Mouse (Mus musculus) embryo, embryonic 10.5 days (tissue): ENCODE data around the gene Umodl1.

Experiments used
- DNase-seq: peaks from one replicate; pipeline ENCODE4 v3.0.0-alpha.2; 2015; ENCODE audit warnings: low spot score

The Umodl1 gene

DNA sequence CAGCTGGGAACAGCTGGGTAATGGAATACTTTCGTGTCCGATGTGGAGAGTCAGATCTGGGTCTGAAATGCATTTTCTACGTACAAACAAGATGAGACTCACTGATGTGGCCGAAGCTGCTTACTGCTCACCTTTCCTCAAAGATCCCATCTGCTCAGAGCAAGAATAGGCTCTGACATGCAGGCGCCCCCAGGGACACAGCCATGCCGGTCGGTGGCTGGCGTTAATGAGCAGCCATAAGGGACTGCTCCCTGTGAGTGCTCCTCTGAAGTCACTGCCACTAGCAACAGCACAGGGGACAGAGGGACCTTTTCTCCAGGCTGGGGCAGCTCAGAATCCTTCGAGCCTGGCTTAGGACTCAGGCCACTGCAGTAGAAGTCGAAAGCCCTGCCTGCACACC lies at the start of gene Umodl1:
TSS of gene Umodl1 (plus strand) at position 301 of the 400 bp plus-strand sequence.
- no peak for DNase-seq

GRCm38 (mm10) chr17:30907577-30907976 lies 46.9 kb upstream of the Umodl1 start:
- DNase-seq = no peak

- no peak for DNase-seq
Measured at GRCm38 (mm10) chr17:30910866-30911731, 43.3 kb upstream of the Umodl1 start.

DNA sequence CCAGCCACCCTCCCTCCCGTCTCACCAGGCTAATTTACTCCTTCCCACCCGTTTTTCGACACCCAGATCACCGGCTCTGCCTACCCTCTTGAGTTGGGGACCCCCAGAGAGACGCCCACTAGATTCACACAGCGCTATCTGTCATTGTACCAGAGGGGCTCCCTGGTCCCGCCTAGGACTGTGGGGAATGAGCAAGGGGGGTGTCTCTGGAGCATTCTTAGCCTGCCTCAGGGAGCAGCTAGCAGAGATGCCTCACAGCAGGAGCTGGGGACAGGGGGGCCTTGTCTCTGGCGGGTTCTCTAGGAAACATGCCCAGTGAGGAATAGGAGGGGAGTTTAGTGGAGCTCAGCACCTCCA lies 42.7 kb upstream of the Umodl1 start:
- DNase-seq = no peak

DNA sequence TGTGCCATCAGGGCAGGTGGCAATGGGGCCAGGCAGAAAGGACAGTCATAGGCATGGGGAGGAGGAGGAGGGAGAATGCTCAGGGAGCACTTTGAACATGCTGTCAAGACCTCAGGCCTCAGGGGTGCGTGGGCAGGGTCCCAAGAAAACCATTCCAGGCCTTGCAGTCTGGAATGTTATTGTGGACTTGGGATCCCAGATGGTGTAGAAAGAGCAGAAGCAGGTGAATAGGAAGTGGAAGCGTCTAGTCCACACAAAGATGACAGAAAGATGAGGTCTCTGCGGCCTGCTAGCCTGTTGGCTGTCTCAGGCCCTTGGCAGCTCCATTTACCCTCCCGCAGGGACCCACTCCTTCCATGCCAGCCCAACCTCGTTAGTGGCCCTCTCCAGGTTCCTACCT lies 41.9 kb upstream of the Umodl1 start:
- no peak for DNase-seq

GRCm38 (mm10) chr17:30914264-30914663 lies 40.2 kb upstream of the Umodl1 start:
- no peak for DNase-seq

DNA sequence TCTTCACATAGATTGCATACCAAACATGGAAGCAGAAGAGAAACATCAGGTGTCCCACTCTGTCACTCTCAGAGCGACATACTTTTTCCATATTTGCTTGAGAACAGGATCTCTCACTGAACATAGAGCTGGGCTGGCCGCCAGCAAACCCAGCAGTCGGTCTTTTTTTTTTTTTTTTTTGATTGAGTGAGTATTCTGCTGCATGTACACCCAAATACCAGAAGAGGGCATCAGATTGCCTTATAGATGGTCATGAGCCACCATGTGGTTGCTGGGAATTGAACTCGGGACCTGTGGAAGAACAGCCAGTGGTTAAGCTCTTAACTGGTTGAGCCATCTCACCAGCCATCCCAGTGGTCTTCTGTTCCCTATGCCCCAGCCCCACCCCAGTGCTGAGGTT lies 30.9 kb upstream of the Umodl1 start:
- no peak for DNase-seq

- no peak for DNase-seq
Measured at GRCm38 (mm10) chr17:30930827-30931226, 23.6 kb upstream of the Umodl1 start.

GRCm38 (mm10) chr17:30932836-30933235 lies 21.6 kb upstream of the Umodl1 start:
- DNase-seq = peak; percentile 54

GRCm38 (mm10) chr17:30935301-30935700 lies 19.1 kb upstream of the Umodl1 start:
- DNase-seq = no peak

GRCm38 (mm10) chr17:30938554-30938953 lies 15.9 kb upstream of the Umodl1 start:
- DNase-seq = peak; percentile 73

GRCm38 (mm10) chr17:30948382-30948781 lies 6.1 kb upstream of the Umodl1 start:
- no peak for DNase-seq

DNA sequence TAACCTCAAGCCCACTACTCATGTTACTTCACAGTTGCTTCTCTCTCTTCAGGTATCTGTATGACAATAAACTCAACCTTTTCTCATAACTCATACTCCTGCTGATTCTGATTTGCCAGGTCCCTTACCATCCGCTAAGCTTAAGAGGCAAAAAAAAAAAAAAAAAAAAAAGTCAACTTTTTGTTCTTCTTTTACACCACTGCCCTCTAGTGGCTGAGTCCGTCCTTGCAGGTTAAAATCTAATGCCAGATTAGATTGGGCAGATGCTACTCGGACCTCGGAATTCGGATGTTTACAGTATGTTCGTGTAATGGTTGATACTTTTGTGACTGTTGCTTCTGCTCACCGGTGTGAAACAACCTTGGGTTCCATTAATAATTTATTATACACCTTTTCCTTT lies 3.7 kb upstream of the Umodl1 start:
- DNase-seq = peak; percentile 86

DNA sequence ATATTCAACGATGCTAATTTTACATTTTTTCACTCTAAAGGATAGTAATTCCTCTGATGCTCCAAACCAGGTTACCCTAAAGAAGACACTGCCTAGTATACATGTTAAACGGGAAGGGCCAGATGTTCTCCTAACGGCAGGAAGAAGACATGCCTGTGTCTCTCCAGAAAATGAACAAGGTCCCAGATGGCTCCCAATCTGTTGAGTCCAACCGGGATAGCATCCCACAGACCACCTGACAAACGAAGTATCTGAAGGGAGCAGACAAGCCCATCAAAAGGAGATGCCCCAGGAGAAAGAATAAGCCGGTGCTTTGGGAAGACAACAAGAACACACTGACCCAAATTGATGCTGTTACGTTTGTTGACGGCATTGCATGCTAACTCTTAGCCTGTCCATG lies 2.8 kb upstream of the Umodl1 start:
- DNase-seq = no peak

DNA sequence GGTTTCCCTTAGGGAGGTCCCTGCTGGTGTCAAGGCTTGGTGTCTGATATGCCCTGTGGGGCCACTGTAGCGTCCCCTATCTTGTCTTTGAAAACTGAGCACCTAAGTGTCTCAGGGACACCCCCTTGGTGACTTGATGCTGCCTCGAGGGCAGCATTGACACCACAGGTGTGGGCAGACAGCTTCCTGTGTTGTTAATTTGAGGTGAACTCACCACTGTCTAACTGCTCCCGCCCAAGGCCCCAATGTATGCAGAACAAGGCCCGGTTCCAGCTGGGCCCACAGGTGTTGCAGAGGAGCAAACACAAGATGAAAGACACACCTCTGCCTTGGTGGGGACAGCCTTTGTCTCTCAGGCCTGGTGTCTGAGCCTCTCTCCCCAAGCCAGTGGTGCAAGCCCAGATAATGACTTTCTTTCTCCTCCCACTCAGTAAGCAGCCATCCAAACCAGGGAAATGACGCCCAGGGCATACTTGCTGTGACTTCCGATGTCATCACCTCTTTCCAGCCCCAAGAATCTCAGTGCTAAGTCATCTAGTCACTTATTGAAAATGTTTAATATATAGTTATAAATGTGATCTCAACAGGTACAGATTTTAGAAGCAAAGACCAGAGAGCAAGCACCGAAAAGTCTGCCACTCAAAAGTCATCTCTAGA lies 7.6 kb downstream of the Umodl1 start:
- no peak for DNase-seq

DNA sequence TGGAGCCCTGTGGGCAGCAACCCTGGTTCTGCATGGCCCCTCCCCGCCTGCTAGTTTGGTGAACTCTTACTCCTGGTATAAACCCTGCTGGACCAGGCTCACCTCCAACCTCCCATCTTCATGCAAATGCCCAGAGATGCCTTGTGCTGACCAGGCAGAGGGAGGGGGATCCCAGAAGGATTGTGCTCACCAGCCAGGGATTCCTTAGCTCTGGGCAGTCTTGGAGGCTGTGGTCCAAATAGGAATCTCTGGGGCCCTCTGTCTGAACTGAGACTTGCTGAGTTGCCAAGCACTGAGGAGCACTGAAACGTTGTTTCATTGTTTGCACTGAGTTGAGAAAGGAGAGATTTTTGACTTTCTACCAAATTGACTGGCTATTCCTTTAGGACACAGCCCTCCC lies 8.4 kb downstream of the Umodl1 start:
- no peak for DNase-seq

GRCm38 (mm10) chr17:30969983-30970382 lies 15.5 kb downstream of the Umodl1 start:
- DNase-seq = no peak

- no peak for DNase-seq
Measured at GRCm38 (mm10) chr17:30971877-30972276, 17.4 kb downstream of the Umodl1 start.

DNA sequence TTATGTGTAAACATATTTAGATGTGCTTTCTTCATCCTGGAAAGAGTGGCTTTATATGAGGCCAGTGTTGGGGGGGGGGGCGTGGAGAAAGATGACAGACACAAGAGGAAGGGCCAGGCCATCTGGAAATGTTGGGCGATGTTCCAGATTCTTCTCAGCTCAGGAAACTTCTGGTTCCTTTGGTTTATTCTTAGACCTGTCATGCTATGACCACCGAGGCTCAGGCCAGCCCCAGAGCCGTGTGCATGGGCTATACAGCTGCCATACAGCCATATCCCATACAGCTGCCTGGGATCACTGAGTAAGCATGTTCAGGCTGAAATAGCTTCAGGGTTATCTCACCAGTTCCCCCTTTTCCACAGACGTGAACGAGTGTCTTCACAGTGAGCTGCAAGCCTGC lies 18.9 kb downstream of the Umodl1 start:
- DNase-seq = no peak

GRCm38 (mm10) chr17:30977290-30977689 lies 22.9 kb downstream of the Umodl1 start:
- no peak for DNase-seq

- peak; percentile 46 for DNase-seq
Measured at GRCm38 (mm10) chr17:30978556-30978955, 24.1 kb downstream of the Umodl1 start.

GRCm38 (mm10) chr17:30983521-30983920 lies 29.1 kb downstream of the Umodl1 start:
- no peak for DNase-seq

- DNase-seq = peak; percentile 66
Measured at GRCm38 (mm10) chr17:30990254-30990653, 35.8 kb downstream of the Umodl1 start.

DNA sequence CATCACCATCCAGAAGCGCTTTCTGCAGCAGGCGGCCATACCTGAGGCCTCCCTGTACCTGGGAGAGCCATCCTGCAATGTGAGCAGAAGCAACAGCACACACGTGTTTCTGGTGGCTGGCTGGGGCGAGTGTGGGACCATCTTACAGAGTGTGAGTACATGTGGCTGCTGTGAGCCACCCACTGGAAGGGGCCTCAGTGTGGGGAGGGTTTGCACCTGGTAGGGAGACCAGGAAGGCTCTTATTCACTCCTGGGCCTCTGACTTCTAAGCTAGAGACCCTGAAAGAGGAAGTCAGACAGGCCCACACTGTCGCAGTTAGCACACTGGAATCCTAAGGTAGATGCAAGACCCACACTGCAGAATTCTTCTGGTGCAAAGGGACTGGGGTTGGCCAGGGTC lies 41.9 kb downstream of the Umodl1 start:
- DNase-seq = no peak
